Mouse (Mus musculus) ES-E14 (cell line): Measurements from ENCODE around the gene Adora3.

Experiments
- CHD2 ChIP-seq: IDR thresholded peaks from 2 replicates; pipeline ENCODE4 v1.6.1; 2014; ENCODE audit warnings: mild to moderate bottlenecking, low read depth, low read length, inconsistent platforms
- HCFC1 ChIP-seq: IDR thresholded peaks from 2 replicates; pipeline ENCODE4 v1.6.1; 2012; ENCODE audit warnings: low read length, inconsistent platforms, borderline replicate concordance; ENCODE audit not compliant: insufficient read depth
- ZNF384 ChIP-seq: IDR thresholded peaks from 2 replicates; pipeline ENCODE4 v1.6.1; 2012; ENCODE audit warnings: low read depth, low read length, inconsistent platforms

GRCm38 (mm10) chr3:105893941-105894391 lies 23.3 kb downstream of the Adora3 start:
- TF ChIP-seq ZNF384 (no peak), HCFC1 (no peak), CHD2 (no peak)
